Mouse (Mus musculus): Measurements from ENCODE around the gene Camkv. TPM values are rescaled to one million over a fixed set of nuclear protein-coding genes. Genes with fewer than 3 reads are reported as not detected.

Camkv gene
- polyA plus RNA-seq, 1 experiment from 2014 or later = 2.0 TPM

GRCm38 (mm10) chr9:107957141-107957540 is 21.7 kb downstream of the Camkv start:
- H3K36me3 ChIP-seq (ENCODE audit: control insufficient read depth, insufficient read depth, low read length) = peaks cover 12% of the 10 kb centered on the region
- H3K27ac ChIP-seq (ENCODE audit: low read length) = no peak overlapping the region
- H3K4me1 ChIP-seq (replicated peaks; ENCODE audit: control insufficient read depth, insufficient read depth, low read length) = no peaks in the 10 kb centered on the region
- no peak for ATAC-seq (ENCODE audit: low read depth)
- WGBS = 60% methylated on average over 6 of the region's 6 CpGs
- no peak overlapping the region for H3K4me3 ChIP-seq (ENCODE audit: low read length)
- no peak overlapping the region for H3K9ac ChIP-seq (ENCODE audit: low read length)
- no peaks in the 10 kb centered on the region for H3K9me3 ChIP-seq (ENCODE audit: control insufficient read depth, low read length)
- H3K27me3 ChIP-seq (ENCODE audit: control insufficient read depth, insufficient read depth, low read depth, low read length) = no peaks in the 10 kb centered on the region
- no peak overlapping the region for H3K4me2 ChIP-seq (ENCODE audit: low read depth, low read length)

DNA sequence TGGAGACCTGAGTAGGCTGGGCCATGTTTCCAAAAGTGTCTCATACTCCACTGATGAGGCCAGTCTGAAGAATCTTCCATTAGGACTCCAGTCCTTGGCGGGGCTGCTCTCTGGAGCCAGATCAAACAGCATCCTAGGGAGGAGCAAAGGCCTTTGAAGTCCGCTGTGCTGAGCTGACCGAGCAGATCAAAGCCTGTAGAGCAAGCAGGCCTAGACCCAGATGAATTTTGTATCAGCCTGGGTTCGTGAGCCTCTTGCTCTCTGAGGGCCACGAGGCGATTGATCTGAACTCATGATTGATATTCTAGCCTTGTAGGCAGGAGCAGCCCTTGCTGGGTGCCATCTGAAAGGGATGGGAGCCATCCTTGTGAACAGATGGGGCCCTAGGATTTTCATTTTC is 24.4 kb downstream of the Camkv start:
- H3K9me3 ChIP-seq (ENCODE audit: control insufficient read depth, low read length) = no peaks in the 10 kb centered on the region
- H3K36me3 ChIP-seq (ENCODE audit: control insufficient read depth, insufficient read depth, low read length) = peaks cover 12% of the 10 kb centered on the region
- 49% methylated on average over 6 of the region's 6 CpGs for WGBS

DNA sequence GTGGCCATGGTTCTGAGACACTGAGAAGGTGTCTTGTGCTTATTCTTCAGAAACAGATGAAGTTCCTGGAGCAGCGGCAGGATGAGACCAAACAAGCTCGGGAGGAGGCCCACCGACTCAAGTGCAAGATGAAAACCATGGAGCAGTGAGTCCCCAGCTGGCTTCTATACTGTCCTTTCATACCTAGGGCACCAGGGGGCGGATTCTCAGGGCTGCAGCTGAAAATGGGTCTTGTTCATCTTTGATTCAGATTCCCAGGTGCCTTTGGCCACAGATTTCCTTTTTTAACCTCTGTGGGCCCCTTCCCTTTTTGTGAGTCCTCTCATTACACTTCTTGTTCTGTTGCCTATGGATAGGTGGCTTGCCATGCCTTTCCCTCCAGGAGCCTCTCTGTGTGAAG is 25.5 kb downstream of the Camkv start:
- ATAC-seq (ENCODE audit: low read depth) = no peak
- Histone ChIP-seq H3K4me2 (ENCODE audit: low read depth, low read length) (no peak overlapping the region), H3K4me1 (replicated peaks; ENCODE audit: control insufficient read depth, insufficient read depth, low read length) (no peaks in the 10 kb centered on the region), H3K27me3 (ENCODE audit: control insufficient read depth, insufficient read depth, low read depth, low read length) (no peaks in the 10 kb centered on the region), H3K4me3 (ENCODE audit: low read length) (no peak overlapping the region), H3K9ac (ENCODE audit: low read length) (no peak overlapping the region), H3K9me3 (ENCODE audit: control insufficient read depth, low read length) (no peaks in the 10 kb centered on the region), H3K36me3 (ENCODE audit: control insufficient read depth, insufficient read depth, low read length) (peaks cover 12% of the 10 kb centered on the region), H3K27ac (ENCODE audit: low read length) (no peak overlapping the region)
- WGBS = 63% methylated on average over 4 of the region's 4 CpGs

More for the DNA sequence above, 24.4 kb downstream of the Camkv start:
- no peak for ATAC-seq (ENCODE audit: low read depth)
- Histone ChIP-seq H3K4me3 (ENCODE audit: low read length) (no peak overlapping the region), H3K4me2 (ENCODE audit: low read depth, low read length) (no peak overlapping the region), H3K4me1 (replicated peaks; ENCODE audit: control insufficient read depth, insufficient read depth, low read length) (no peaks in the 10 kb centered on the region), H3K27ac (ENCODE audit: low read length) (no peak overlapping the region), H3K9ac (ENCODE audit: low read length) (no peak overlapping the region), H3K27me3 (ENCODE audit: control insufficient read depth, insufficient read depth, low read depth, low read length) (no peaks in the 10 kb centered on the region)

DNA sequence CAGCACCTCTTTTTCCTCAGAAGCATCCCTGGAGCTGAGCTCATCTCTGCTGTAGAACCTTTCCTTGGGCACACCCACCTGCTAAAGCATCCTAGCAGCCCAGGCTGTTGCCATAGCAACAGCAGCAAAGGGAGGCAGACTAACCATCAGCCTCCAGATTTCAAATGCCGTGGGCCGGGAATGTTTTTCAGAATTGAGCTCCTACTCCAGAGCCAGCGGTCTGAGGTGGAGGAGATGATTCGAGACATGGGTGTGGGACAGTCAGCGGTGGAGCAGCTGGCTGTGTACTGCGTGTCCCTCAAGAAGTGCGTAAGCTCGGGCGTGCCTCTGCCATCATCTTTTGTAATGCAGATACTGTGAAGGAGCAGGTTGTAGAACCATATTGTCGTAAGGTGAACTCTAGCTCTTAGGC is 25.9 kb downstream of the Camkv start:
- Histone ChIP-seq H3K4me3 (ENCODE audit: low read length) (no peak overlapping the region), H3K27ac (ENCODE audit: low read length) (no peak overlapping the region), H3K27me3 (ENCODE audit: control insufficient read depth, insufficient read depth, low read depth, low read length) (no peaks in the 10 kb centered on the region), H3K4me2 (ENCODE audit: low read depth, low read length) (no peak overlapping the region), H3K9ac (ENCODE audit: low read length) (no peak overlapping the region), H3K9me3 (ENCODE audit: control insufficient read depth, low read length) (no peaks in the 10 kb centered on the region), H3K36me3 (ENCODE audit: control insufficient read depth, insufficient read depth, low read length) (peaks cover 12% of the 10 kb centered on the region), H3K4me1 (replicated peaks; ENCODE audit: control insufficient read depth, insufficient read depth, low read length) (no peaks in the 10 kb centered on the region)
- WGBS = 85% methylated on average over 10 of the region's 10 CpGs
- no peak for ATAC-seq (ENCODE audit: low read depth)

DNA sequence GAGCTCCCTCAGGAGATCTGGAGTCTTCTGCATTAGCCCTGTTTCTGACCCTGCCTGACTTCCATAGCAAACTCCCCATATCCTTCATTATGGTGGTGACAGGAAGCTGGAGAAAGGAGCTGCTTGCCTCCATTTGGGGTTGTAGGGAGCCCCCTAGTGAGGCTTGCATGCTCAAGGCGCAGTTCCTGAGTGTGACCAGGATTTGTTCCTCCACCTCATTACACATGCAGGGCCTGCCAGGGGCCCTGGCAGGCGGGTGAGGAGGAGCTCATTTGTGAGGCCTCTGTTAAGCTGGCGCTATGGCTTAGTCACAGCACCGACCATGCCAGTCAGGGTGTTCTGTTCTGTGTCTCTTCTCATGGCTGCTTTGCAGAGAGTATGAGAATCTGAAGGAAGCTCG is 26.4 kb downstream of the Camkv start:
- Histone ChIP-seq H3K4me3 (ENCODE audit: low read length) (no peak overlapping the region), H3K9me3 (ENCODE audit: control insufficient read depth, low read length) (no peaks in the 10 kb centered on the region), H3K4me1 (replicated peaks; ENCODE audit: control insufficient read depth, insufficient read depth, low read length) (no peaks in the 10 kb centered on the region), H3K27ac (ENCODE audit: low read length) (no peak overlapping the region), H3K9ac (ENCODE audit: low read length) (no peak overlapping the region), H3K27me3 (ENCODE audit: control insufficient read depth, insufficient read depth, low read depth, low read length) (no peaks in the 10 kb centered on the region), H3K36me3 (ENCODE audit: control insufficient read depth, insufficient read depth, low read length) (peaks cover 11% of the 10 kb centered on the region), H3K4me2 (ENCODE audit: low read depth, low read length) (no peak overlapping the region)
- ATAC-seq (ENCODE audit: low read depth) = peak; percentile 44; the same call in 1 of the 2 replicates
- 44% methylated on average over 5 of the region's 5 CpGs for WGBS

GRCm38 (mm10) chr9:107962916-107963315 is 27.4 kb downstream of the Camkv start:
- no peak overlapping the region for H3K4me2 ChIP-seq (ENCODE audit: low read depth, low read length)
- H3K27me3 ChIP-seq (ENCODE audit: control insufficient read depth, insufficient read depth, low read depth, low read length) = no peaks in the 10 kb centered on the region
- peaks cover 6% of the 10 kb centered on the region for H3K36me3 ChIP-seq (ENCODE audit: control insufficient read depth, insufficient read depth, low read length)
- H3K9me3 ChIP-seq (ENCODE audit: control insufficient read depth, low read length) = no peaks in the 10 kb centered on the region
- 85% methylated on average over 9 of the region's 9 CpGs for WGBS
- no peaks in the 10 kb centered on the region for H3K4me1 ChIP-seq (replicated peaks; ENCODE audit: control insufficient read depth, insufficient read depth, low read length)
- ATAC-seq (ENCODE audit: low read depth) = no peak
- no peak overlapping the region for H3K9ac ChIP-seq (ENCODE audit: low read length)
- no peak overlapping the region for H3K4me3 ChIP-seq (ENCODE audit: low read length)
- no peak overlapping the region for H3K27ac ChIP-seq (ENCODE audit: low read length)

DNA sequence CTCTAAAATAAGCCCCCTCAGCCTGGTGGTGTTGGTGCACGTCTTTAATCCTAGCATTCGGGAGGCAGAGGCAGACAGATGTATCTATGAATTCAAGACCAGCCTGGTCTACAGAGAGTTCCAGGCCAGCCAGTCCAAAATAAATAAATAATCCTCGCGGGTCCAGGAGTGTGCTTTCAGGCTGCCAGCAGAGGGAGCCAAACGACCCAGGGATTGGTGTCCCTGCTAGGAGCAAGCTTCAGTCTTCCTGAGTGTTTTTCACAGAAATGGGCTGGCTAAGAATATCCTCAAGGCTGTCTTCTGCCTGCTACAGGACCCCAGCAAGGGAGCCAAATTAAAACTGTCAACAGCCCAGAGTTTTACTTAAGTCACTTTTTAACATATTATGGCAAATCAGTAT is 28.2 kb downstream of the Camkv start:
- Histone ChIP-seq H3K9ac (ENCODE audit: low read length) (no peak overlapping the region), H3K27me3 (ENCODE audit: control insufficient read depth, insufficient read depth, low read depth, low read length) (no peaks in the 10 kb centered on the region), H3K36me3 (ENCODE audit: control insufficient read depth, insufficient read depth, low read length) (peaks cover 12% of the 10 kb centered on the region), H3K4me2 (ENCODE audit: low read depth, low read length) (no peak overlapping the region), H3K4me1 (replicated peaks; ENCODE audit: control insufficient read depth, insufficient read depth, low read length) (no peaks in the 10 kb centered on the region), H3K9me3 (ENCODE audit: control insufficient read depth, low read length) (no peaks in the 10 kb centered on the region), H3K4me3 (ENCODE audit: low read length) (no peak overlapping the region), H3K27ac (ENCODE audit: low read length) (no peak overlapping the region)
- 14% methylated on average over 5 of the region's 5 CpGs for WGBS
- ATAC-seq (ENCODE audit: low read depth) = peak; percentile 72

GRCm38 (mm10) chr9:107964681-107965080 is 29.2 kb downstream of the Camkv start:
- no peaks in the 10 kb centered on the region for H3K4me1 ChIP-seq (replicated peaks; ENCODE audit: control insufficient read depth, insufficient read depth, low read length)
- no peak overlapping the region for H3K4me2 ChIP-seq (ENCODE audit: low read depth, low read length)
- no peaks in the 10 kb centered on the region for H3K9me3 ChIP-seq (ENCODE audit: control insufficient read depth, low read length)
- no peaks in the 10 kb centered on the region for H3K27me3 ChIP-seq (ENCODE audit: control insufficient read depth, insufficient read depth, low read depth, low read length)
- WGBS = 89% methylated on average over 9 of the region's 9 CpGs
- H3K4me3 ChIP-seq (ENCODE audit: low read length) = no peak overlapping the region
- no peak overlapping the region for H3K27ac ChIP-seq (ENCODE audit: low read length)
- H3K9ac ChIP-seq (ENCODE audit: low read length) = no peak overlapping the region
- ATAC-seq (ENCODE audit: low read depth) = no peak
- peaks cover 8% of the 10 kb centered on the region for H3K36me3 ChIP-seq (ENCODE audit: control insufficient read depth, insufficient read depth, low read length)

DNA sequence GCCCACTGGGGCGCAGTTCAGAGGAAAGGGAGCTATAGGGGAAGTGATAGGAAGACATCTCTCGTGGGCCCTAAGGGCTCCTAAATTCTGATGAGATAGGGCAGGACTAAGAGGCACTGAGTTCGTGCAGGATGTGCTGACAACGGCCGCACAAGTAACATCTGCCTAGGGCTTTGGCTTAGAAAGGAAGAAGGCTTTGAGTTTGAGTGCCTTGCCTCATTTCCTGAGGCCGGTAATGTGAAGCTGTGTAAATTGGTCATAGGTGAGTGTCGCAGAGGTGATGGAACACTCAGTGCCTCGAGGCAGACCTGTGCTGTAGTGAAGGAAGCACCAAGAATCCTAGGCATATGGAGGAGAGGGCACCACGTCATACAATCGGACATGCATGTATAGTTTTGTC is 31.2 kb downstream of the Camkv start:
- no peaks in the 10 kb centered on the region for H3K9me3 ChIP-seq (ENCODE audit: control insufficient read depth, low read length)
- no peak overlapping the region for H3K4me2 ChIP-seq (ENCODE audit: low read depth, low read length)
- WGBS = 78% methylated on average over 10 of the region's 10 CpGs
- H3K27me3 ChIP-seq (ENCODE audit: control insufficient read depth, insufficient read depth, low read depth, low read length) = no peaks in the 10 kb centered on the region
- H3K36me3 ChIP-seq (ENCODE audit: control insufficient read depth, insufficient read depth, low read length) = peaks cover 7% of the 10 kb centered on the region
- H3K9ac ChIP-seq (ENCODE audit: low read length) = 0 out of 2 replicates have a peak overlapping the region, but pooled peaks have one; percentile 5
- no peak overlapping the region for H3K27ac ChIP-seq (ENCODE audit: low read length)
- no peak overlapping the region for H3K4me3 ChIP-seq (ENCODE audit: low read length)
- H3K4me1 ChIP-seq (replicated peaks; ENCODE audit: control insufficient read depth, insufficient read depth, low read length) = no peaks in the 10 kb centered on the region
- no peak for ATAC-seq (ENCODE audit: low read depth)

DNA sequence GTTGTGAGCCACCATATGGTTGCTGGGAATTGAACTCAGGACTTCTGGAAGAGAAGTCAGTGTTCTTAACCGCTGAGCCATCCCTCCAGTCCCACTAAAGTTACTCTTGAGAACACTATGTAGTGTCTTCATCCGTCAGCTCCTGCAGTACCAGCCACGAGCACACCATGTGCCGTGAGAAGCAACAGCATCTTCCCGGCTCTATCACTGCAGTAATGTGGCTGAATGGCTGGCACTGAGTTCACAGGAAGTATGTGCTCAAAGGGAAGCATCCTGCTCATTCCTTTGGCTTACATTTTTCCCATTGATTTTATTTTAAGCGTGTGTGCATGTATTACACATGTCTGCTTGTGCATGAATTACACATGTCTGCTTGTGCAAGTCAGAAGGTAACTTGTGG is 32.0 kb downstream of the Camkv start:
- H3K27me3 ChIP-seq (ENCODE audit: control insufficient read depth, insufficient read depth, low read depth, low read length) = no peaks in the 10 kb centered on the region
- H3K9ac ChIP-seq (ENCODE audit: low read length) = no peak overlapping the region
- H3K4me2 ChIP-seq (ENCODE audit: low read depth, low read length) = no peak overlapping the region
- ATAC-seq (ENCODE audit: low read depth) = no peak
- no peaks in the 10 kb centered on the region for H3K4me1 ChIP-seq (replicated peaks; ENCODE audit: control insufficient read depth, insufficient read depth, low read length)
- no peak overlapping the region for H3K27ac ChIP-seq (ENCODE audit: low read length)
- no peak overlapping the region for H3K4me3 ChIP-seq (ENCODE audit: low read length)
- H3K9me3 ChIP-seq (ENCODE audit: control insufficient read depth, low read length) = no peaks in the 10 kb centered on the region
- H3K36me3 ChIP-seq (ENCODE audit: control insufficient read depth, insufficient read depth, low read length) = peaks cover 7% of the 10 kb centered on the region
- WGBS = 68% methylated on average over 6 of the region's 6 CpGs

Measured in lung, embryonic 16.5 days (tissue).